Mouse (Mus musculus) intestine, postnatal 0 days (tissue): Measurements from ENCODE around the gene Pus7l. TPM values are rescaled to one million over a fixed set of nuclear protein-coding genes. Genes with fewer than 3 reads are reported as not detected.
A peak's percentile ranks its signal among the peaks of the same experiment; 100 is the strongest.

Experiments used
- ATAC-seq: fragments of 200-750 bp; cut with Nextera tagmentation; 2 replicates; pipeline ENCODE4 v1.8.0; 2017; ENCODE audit warnings: mild to moderate bottlenecking, moderate TSS enrichment, moderate library complexity
- H3K27ac ChIP-seq: fragments of 300-500 bp; sonication (generic); 2 replicates; pipeline ENCODE4 v1.5.1; 2014; ENCODE audit warnings: mild to moderate bottlenecking, low read depth, low read length, moderate library complexity
- H3K27me3 ChIP-seq: fragments of 300-500 bp; sonication (generic); replicated peaks from 2 replicates; pipeline ENCODE4 v1.6.1; 2014; ENCODE audit warnings: low read length, mixed read lengths; ENCODE audit not compliant: control insufficient read depth, insufficient read depth
- H3K36me3 ChIP-seq: fragments of 300-500 bp; sonication (generic); 2 replicates; pipeline ENCODE4 v1.6.1; 2014; ENCODE audit warnings: mild to moderate bottlenecking, moderate library complexity; ENCODE audit not compliant: control insufficient read depth, insufficient read depth
- H3K4me1 ChIP-seq: fragments of 300-500 bp; sonication (generic); replicated peaks from 2 replicates; pipeline ENCODE4 v1.6.1; 2014; ENCODE audit warnings: antibody characterized with exemption, low read length, mixed read lengths; ENCODE audit not compliant: control insufficient read depth, insufficient read depth
- H3K4me2 ChIP-seq: fragments of 300-500 bp; sonication (generic); replicated peaks from 2 replicates; pipeline ENCODE4 v1.6.1; 2014; ENCODE audit warnings: low read depth, mild to moderate bottlenecking, moderate library complexity
- H3K4me3 ChIP-seq: fragments of 300-500 bp; sonication (generic); 2 replicates; pipeline ENCODE4 v1.5.1; 2014; ENCODE audit warnings: low read depth, low read length
- H3K9ac ChIP-seq: fragments of 300-500 bp; sonication (generic); 2 replicates; pipeline ENCODE4 v1.6.1; 2014; ENCODE audit warnings: mild to moderate bottlenecking, low read depth, low read length
- H3K9me3 ChIP-seq: fragments of 300-500 bp; sonication (generic); 2 replicates; pipeline ENCODE4 v1.6.1; 2016; ENCODE audit warnings: mixed run types; ENCODE audit not compliant: control insufficient read depth
- CTCF ChIP-seq: sonication (generic); IDR thresholded peaks from 2 replicates; pipeline ENCODE4 v1.5.1; 2016; ENCODE audit warnings: low read depth, mild to moderate bottlenecking, control low read depth, antibody characterized with exemption, moderate library complexity
- WGBS: fragments of 180-500 bp; shearing (Covaris S2); extraction: QIAGEN DNeasy Blood & Tissue Kit; methylation state at CpG from one replicate; pipeline ENCODE4 v1.1.7; 2014; 5-methylcytosine and 5-hydroxymethylcytosine counted together
- polyA plus RNA-seq: library from polyadenylated mRNA; unstranded; fragments of >200 nt; fragmentation: Nextera tagmentation; extraction: Ambion mirVana; gene quantifications from 2 replicates; pipeline ENCODE4 v1.2.1, GENCODE M21; 2015

Pus7l gene
- polyA plus RNA-seq, 1 experiment from 2014 or later: 2.7 TPM

- H3K4me3 ChIP-seq: no peak overlapping the region
- WGBS: 48% methylated on average over 5 of the region's 5 CpGs
- no peak for ATAC-seq
Measured at GRCm38 (mm10) chr15:94532306-94532705, 11.0 kb downstream of the Pus7l start.

GRCm38 (mm10) chr15:94530519-94530918, 12.8 kb downstream of the Pus7l start:
- Histone ChIP-seq H3K9ac (no peak overlapping the region), H3K9me3 (no peaks in the 10 kb centered on the region), H3K27me3 (no peaks in the 10 kb centered on the region), H3K36me3 (peaks cover 14% of the 10 kb centered on the region), H3K4me1 (no peaks in the 10 kb centered on the region), H3K27ac (no peak overlapping the region), H3K4me2 (no peak overlapping the region), H3K4me3 (no peak overlapping the region)
- TF ChIP-seq CTCF: no peak
- ATAC-seq: no peak
- WGBS: 66% methylated on average over 3 of the region's 3 CpGs

More at GRCm38 (mm10) chr15:94532306-94532705, 11.0 kb downstream of the Pus7l start:
- Histone ChIP-seq H3K4me1 (no peaks in the 10 kb centered on the region), H3K27me3 (no peaks in the 10 kb centered on the region), H3K9me3 (no peaks in the 10 kb centered on the region), H3K9ac (no peak overlapping the region), H3K27ac (no peak overlapping the region), H3K4me2 (no peak overlapping the region), H3K36me3 (peaks cover 8% of the 10 kb centered on the region)
- no peak for TF ChIP-seq CTCF

GRCm38 (mm10) chr15:94524956-94525355, 18.4 kb downstream of the Pus7l start:
- Histone ChIP-seq H3K27ac (no peak overlapping the region), H3K36me3 (peaks cover 17% of the 10 kb centered on the region; the same call in 1 of the 2 replicates), H3K4me1 (no peaks in the 10 kb centered on the region), H3K9ac (no peak overlapping the region), H3K4me3 (no peak overlapping the region), H3K9me3 (no peaks in the 10 kb centered on the region), H3K27me3 (no peaks in the 10 kb centered on the region), H3K4me2 (no peak overlapping the region)
- TF ChIP-seq CTCF: no peak
- 86% methylated on average over 12 of the region's 12 CpGs for WGBS
- no peak for ATAC-seq

GRCm38 (mm10) chr15:94523251-94523650, 20.1 kb downstream of the Pus7l start:
- 88% methylated on average over 28 of the region's 28 CpGs for WGBS
- H3K4me3 ChIP-seq: no peak overlapping the region
- no peaks in the 10 kb centered on the region for H3K9me3 ChIP-seq
- H3K4me1 ChIP-seq: no peaks in the 10 kb centered on the region
- H3K27me3 ChIP-seq: no peaks in the 10 kb centered on the region
- no peak for TF ChIP-seq CTCF
- H3K4me2 ChIP-seq: no peak overlapping the region
- ATAC-seq: no peak
- no peak overlapping the region for H3K27ac ChIP-seq
- peaks cover 14% of the 10 kb centered on the region; the same call in 1 of the 2 replicates for H3K36me3 ChIP-seq
- H3K9ac ChIP-seq: no peak overlapping the region

GRCm38 (mm10) chr15:94520959-94521358, 22.4 kb downstream of the Pus7l start:
- TF ChIP-seq CTCF: no peak
- H3K9ac ChIP-seq: no peak overlapping the region
- H3K9me3 ChIP-seq: no peaks in the 10 kb centered on the region
- WGBS: 77% methylated on average over 5 of the region's 5 CpGs
- no peaks in the 10 kb centered on the region for H3K4me1 ChIP-seq
- no peak overlapping the region for H3K27ac ChIP-seq
- no peak overlapping the region for H3K4me3 ChIP-seq
- no peaks in the 10 kb centered on the region for H3K27me3 ChIP-seq
- H3K36me3 ChIP-seq: peaks cover 8% of the 10 kb centered on the region; the same call in 1 of the 2 replicates
- ATAC-seq: no peak
- H3K4me2 ChIP-seq: no peak overlapping the region

- no peaks in the 10 kb centered on the region for H3K27me3 ChIP-seq
- peak; percentile 78 for TF ChIP-seq CTCF
- H3K4me3 ChIP-seq: no peak overlapping the region
- no peaks in the 10 kb centered on the region for H3K4me1 ChIP-seq
- no peaks in the 10 kb centered on the region for H3K9me3 ChIP-seq
- H3K27ac ChIP-seq: no peak overlapping the region
- no peak overlapping the region for H3K9ac ChIP-seq
- peaks cover 8% of the 10 kb centered on the region; the same call in 1 of the 2 replicates for H3K36me3 ChIP-seq
- 36% methylated on average over 9 of the region's 9 CpGs for WGBS
- no peak overlapping the region for H3K4me2 ChIP-seq
- no peak for ATAC-seq
Measured at GRCm38 (mm10) chr15:94520205-94520900, 23.0 kb downstream of the Pus7l start.
